Mouse (Mus musculus) ES-E14 (cell line): ENCODE measurements around the gene 1700025G04Rik.

ENCODE experiments used
- CHD2 ChIP-seq: IDR thresholded peaks from 2 replicates; pipeline ENCODE4 v1.6.1; 2014; ENCODE audit warnings: mild to moderate bottlenecking, low read depth, low read length, inconsistent platforms
- HCFC1 ChIP-seq: IDR thresholded peaks from 2 replicates; pipeline ENCODE4 v1.6.1; 2012; ENCODE audit warnings: low read length, inconsistent platforms, borderline replicate concordance; ENCODE audit not compliant: insufficient read depth
- MAFK ChIP-seq: IDR thresholded peaks from 2 replicates; pipeline ENCODE4 v1.6.1; 2014; ENCODE audit warnings: mild to moderate bottlenecking, low read depth, low read length, inconsistent platforms; ENCODE audit not compliant: insufficient read depth
- ZC3H11A ChIP-seq: IDR thresholded peaks from 2 replicates; pipeline ENCODE4 v1.6.1; 2012; ENCODE audit warnings: low read depth, mild to moderate bottlenecking, inconsistent platforms, low read length, borderline replicate concordance
- ZNF384 ChIP-seq: IDR thresholded peaks from 2 replicates; pipeline ENCODE4 v1.6.1; 2012; ENCODE audit warnings: low read depth, low read length, inconsistent platforms

GRCm38 (mm10) chr1:151899964-151900363, 190.0 kb downstream of the 1700025G04Rik start:
- TF ChIP-seq CHD2, result no peak
- no peak for TF ChIP-seq ZC3H11A
- no peak for TF ChIP-seq MAFK
- no peak for TF ChIP-seq HCFC1
- TF ChIP-seq ZNF384, result no peak
